ENCODE assay signal across 17 mouse cellular contexts in the genomic region with DNA sequence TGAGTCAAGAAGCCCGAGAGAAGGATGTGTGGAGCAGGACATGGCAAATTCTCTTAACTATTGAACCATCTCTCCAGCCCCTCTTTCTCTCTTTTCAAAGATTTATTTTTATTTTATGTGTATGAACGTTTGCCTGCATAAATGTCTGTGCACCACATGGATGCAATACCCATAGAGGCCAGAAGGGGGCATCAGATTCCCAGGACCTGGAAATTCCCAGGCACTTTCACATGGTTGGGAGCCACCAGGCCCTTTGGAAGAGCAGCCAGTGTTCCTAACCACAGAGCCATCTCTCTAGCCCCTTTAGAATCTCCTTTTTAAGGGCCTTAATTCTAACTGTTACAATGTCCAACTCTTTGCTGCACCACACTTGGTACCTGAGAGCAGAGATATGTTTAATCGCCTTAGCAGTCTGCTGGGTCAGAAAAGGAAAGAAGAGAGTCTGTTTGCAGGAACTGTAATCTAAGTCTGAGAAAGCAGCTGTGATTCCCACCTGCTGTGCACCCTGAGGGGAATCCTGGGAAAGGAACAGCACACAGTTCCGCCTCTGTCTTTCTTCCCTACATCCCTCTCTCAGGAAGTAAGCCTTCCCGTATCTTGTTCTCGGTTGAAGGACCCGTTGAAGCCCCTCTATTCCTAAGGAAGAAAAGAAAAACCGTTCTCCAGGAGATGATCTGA.
DNase-seq lines count a peak whose midpoint lies in the region; ATAC-seq and TF ChIP-seq lines count a peak whose summit lies in the region.
"Had no signal": no experiment of that assay in that cellular context is flagged by ENCODE, and none has a peak within 500 bp of the region (broad histone marks: within the 10 kb centered on the region; RNA-seq: fewer than 3 reads in every experiment).

No protein-coding gene starts in this region.

- no peak overlapping the region for H3K4me3 ChIP-seq in gastrocnemius, adult 2 months
- H3K4me3 ChIP-seq in liver, embryonic 15.5 days (replicated peaks), result no peak overlapping the region
- no peak overlapping the region for H3K4me3 ChIP-seq in liver, embryonic 11.5 days (ENCODE audit: low read depth, low read length)
- H3K4me3 ChIP-seq in G1E (ENCODE audit: low read depth, low read length) (no peak overlapping the region), macrophage (ENCODE audit: inconsistent target) (no peak overlapping the region)
- H3K4me3 ChIP-seq: embryonic facial prominence, embryonic 13.5 days; heart, embryonic 10.5 days; hindbrain, embryonic 10.5 days; neural tube, embryonic 12.5 days had no signal

- DNase-seq in gastrocnemius, adult 2 months, result no peak
- no peak for DNase-seq in gastrocnemius, adult 18-20 months (ENCODE audit: low spot score)
- no peak for DNase-seq in liver, embryonic 11.5 days (ENCODE audit: low spot score)
- DNase-seq in G1E (ENCODE audit: low spot score), result no peak
- DNase-seq: adrenal gland, postnatal 25 days; cerebellum, adult 18-20 months; kidney, adult 18-20 months; midbrain, embryonic 14.5 days; thymus, postnatal 25 days had no signal

- no peak overlapping the region for H3K4me2 ChIP-seq in liver, embryonic 15.5 days
- no peak overlapping the region for H3K4me2 ChIP-seq in liver, embryonic 11.5 days
- H3K4me2 ChIP-seq: embryonic facial prominence, embryonic 13.5 days; neural tube, embryonic 12.5 days had no signal

- no peaks in the 10 kb centered on the region for H3K27me3 ChIP-seq in liver, embryonic 15.5 days
- no peaks in the 10 kb centered on the region for H3K27me3 ChIP-seq in liver, embryonic 11.5 days (replicated peaks; ENCODE audit: control insufficient read depth, insufficient read depth, low read length)
- no peaks in the 10 kb centered on the region for H3K27me3 ChIP-seq in G1E (ENCODE audit: insufficient read depth, low read length)
- H3K27me3 ChIP-seq: embryonic facial prominence, embryonic 13.5 days; neural tube, embryonic 12.5 days had no signal

- peaks cover 28% of the 10 kb centered on the region for H3K4me1 ChIP-seq in liver, embryonic 15.5 days (replicated peaks)
- H3K4me1 ChIP-seq in liver, embryonic 11.5 days (replicated peaks; ENCODE audit: control insufficient read depth, insufficient read depth, low read length), result peaks cover 12% of the 10 kb centered on the region
- no peaks in the 10 kb centered on the region for H3K4me1 ChIP-seq in G1E (ENCODE audit: insufficient read depth, low read depth, low read length)
- H3K4me1 ChIP-seq: neural tube, embryonic 12.5 days had no signal

- intact Hi-C loops in gastrocnemius, adult 2 months (cut with DNase I), result no loop called here

- H3K9ac ChIP-seq in liver, embryonic 15.5 days, result no peak overlapping the region
- H3K9ac ChIP-seq in liver, embryonic 11.5 days (ENCODE audit: low read depth, low read length), result no peak overlapping the region
- H3K9ac ChIP-seq: embryonic facial prominence, embryonic 13.5 days; neural tube, embryonic 12.5 days had no signal

- 76% methylated on average over 8 of the region's 8 CpGs for WGBS in liver, embryonic 15.5 days (ENCODE audit: insufficient replicate concordance)
- WGBS in liver, embryonic 11.5 days, result 87% methylated on average over 8 of the region's 8 CpGs
- WGBS in macrophage (ENCODE audit: missing documents), result 98% methylated on average over 8 of the region's 8 CpGs

- no peak overlapping the region for H3K27ac ChIP-seq in gastrocnemius, adult 2 months
- H3K27ac ChIP-seq in liver, embryonic 15.5 days (replicated peaks), result peak overlapping the region; percentile 64; the same call in 1 of the 2 replicates
- H3K27ac ChIP-seq in liver, embryonic 11.5 days (ENCODE audit: low read depth, low read length), result no peak overlapping the region
- peak overlapping the region; percentile 73; the same call in 1 of the 2 replicates for H3K27ac ChIP-seq in macrophage
- H3K27ac ChIP-seq: embryonic facial prominence, embryonic 13.5 days; heart, embryonic 10.5 days; hindbrain, embryonic 10.5 days; neural tube, embryonic 12.5 days had no signal

- H3K36me3 ChIP-seq in liver, embryonic 15.5 days (replicated peaks), result no peaks in the 10 kb centered on the region
- no peaks in the 10 kb centered on the region for H3K36me3 ChIP-seq in liver, embryonic 11.5 days (ENCODE audit: control insufficient read depth, insufficient read depth, low read length)
- no peaks in the 10 kb centered on the region for H3K36me3 ChIP-seq in G1E (replicated peaks)
- H3K36me3 ChIP-seq in macrophage (ENCODE audit: inconsistent target), result no peaks in the 10 kb centered on the region
- H3K36me3 ChIP-seq: embryonic facial prominence, embryonic 13.5 days; heart, embryonic 10.5 days; hindbrain, embryonic 10.5 days; neural tube, embryonic 12.5 days had no signal

- TF ChIP-seq CTCF in gastrocnemius, adult 2 months (IDR thresholded peaks at IDR 0.05), result peak; percentile 44
- peak; percentile 4; the same call in 1 of the 2 replicates for TF ChIP-seq CTCF in G1E (IDR thresholded peaks at IDR 0.05; ENCODE audit: low read depth, low read length)

- no peaks in the 10 kb centered on the region for H3K79me2 ChIP-seq in macrophage (ENCODE audit: inconsistent target)

- no peaks in the 10 kb centered on the region for H3K9me3 ChIP-seq in liver, embryonic 15.5 days (replicated peaks)
- no peaks in the 10 kb centered on the region; the same call in 1 of the 2 replicates for H3K9me3 ChIP-seq in liver, embryonic 11.5 days (ENCODE audit: control insufficient read depth, low read length)
- peaks cover 93% of the 10 kb centered on the region for H3K9me3 ChIP-seq in G1E (replicated peaks)
- H3K9me3 ChIP-seq: embryonic facial prominence, embryonic 13.5 days had no signal

- no peak for ATAC-seq in liver, embryonic 15.5 days (ENCODE audit: insufficient read depth)
- no peak for ATAC-seq in liver, embryonic 11.5 days (replicated peaks; ENCODE audit: low FRiP score)
- ATAC-seq in G1E (ENCODE audit: extremely low read depth, insufficient number of reproducible peaks, low FRiP score, poor library complexity, severe bottlenecking), result no peak
- ATAC-seq in granulocyte monocyte progenitor cell, adult 5-6 weeks (replicated peaks; ENCODE audit: poor library complexity, severe bottlenecking), result no peak
- ATAC-seq in megakaryocyte, adult 5-6 weeks (ENCODE audit: poor library complexity, severe bottlenecking), result no peak

Comparison
In these comparisons a context has a peak if more than half of its experiments do, and no peak if none do; other contexts are left out.
1. H3K27ac ChIP-seq: peak in liver, embryonic 15.5 days (single experiment) and macrophage (single experiment); none in gastrocnemius, adult 2 months (single experiment) and liver, embryonic 11.5 days (single experiment).